Mouse (Mus musculus) erythroid progenitor cell, adult 5-6 weeks (primary cell): ENCODE results near the gene Mtrf1. TPM values are rescaled to one million over a fixed set of nuclear protein-coding genes. Genes with fewer than 3 reads are reported as not detected.

Experiments
- ATAC-seq: replicated peaks from 2 replicates; pipeline ENCODE4 v1.8.0; 2016; ENCODE audit warnings: moderate number of reproducible peaks, mild to moderate bottlenecking, moderate TSS enrichment, inconsistent platforms; ENCODE audit not compliant: poor library complexity, low FRiP score, severe bottlenecking
- total RNA-seq, 2 experiments: library from RNA; stranded (forward) in 1 of 2; stranded (reverse) in 1 of 2; fragments of 150-400 nt in 1 of 2; fragments of 186-747, 209-891 nt in 1 of 2; gene quantifications; 2 replicates each; pipeline versions ENCODE4 v1.2.3 to v1.2.4; 2015 to 2017; ENCODE audit warnings: low replicate concordance in 2 of 2

The Mtrf1 gene
- total RNA-seq (2015; ENCODE audit: low replicate concordance): 0.72 and 2.1 TPM in 2 replicates
- total RNA-seq (2017; ENCODE audit: low replicate concordance): 0.91 and 1.0 TPM in 2 replicates

DNA sequence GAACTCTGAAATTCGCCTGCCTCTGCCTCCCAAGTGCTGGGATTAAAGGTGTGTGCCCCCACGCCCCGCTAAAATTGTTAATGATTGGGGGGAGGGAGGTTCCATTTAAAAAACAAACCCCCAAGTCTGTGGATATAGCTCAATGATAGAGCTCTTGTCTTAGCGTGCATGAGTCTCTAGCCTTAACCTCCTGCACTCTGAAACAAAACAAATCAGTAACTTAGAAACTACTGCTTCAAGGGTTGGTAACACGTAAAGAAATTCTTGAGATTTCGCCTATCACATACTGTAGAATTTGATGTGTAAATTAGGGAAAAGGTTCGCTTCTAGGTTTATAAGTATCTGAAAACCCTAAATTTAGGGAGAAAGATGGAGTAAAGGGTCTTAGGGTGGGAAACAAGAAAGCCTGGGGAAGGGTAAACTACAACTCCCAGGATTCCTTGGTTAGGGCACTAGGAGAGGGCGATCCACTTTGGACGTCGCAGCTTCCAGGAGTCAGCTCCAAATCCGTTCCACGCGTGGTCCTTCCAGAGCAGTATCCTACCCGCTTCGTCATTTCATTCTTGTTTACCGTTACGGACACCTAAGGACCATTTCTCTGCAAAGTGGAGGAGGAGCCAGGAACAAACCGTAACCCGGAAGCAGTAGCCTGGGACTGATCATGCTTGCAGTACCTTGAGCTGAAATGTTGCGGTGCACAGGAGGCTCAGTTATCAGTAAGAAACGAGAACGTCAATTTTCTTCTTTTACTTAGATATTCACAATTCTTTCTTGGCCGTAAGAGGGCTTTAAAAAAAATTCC lies at the start of gene Mtrf1:
Gene Mtrf1, plus strand, starts transcription at position 452 of the 802 bp plus-strand sequence.
- peak; percentile 94 for ATAC-seq

DNA sequence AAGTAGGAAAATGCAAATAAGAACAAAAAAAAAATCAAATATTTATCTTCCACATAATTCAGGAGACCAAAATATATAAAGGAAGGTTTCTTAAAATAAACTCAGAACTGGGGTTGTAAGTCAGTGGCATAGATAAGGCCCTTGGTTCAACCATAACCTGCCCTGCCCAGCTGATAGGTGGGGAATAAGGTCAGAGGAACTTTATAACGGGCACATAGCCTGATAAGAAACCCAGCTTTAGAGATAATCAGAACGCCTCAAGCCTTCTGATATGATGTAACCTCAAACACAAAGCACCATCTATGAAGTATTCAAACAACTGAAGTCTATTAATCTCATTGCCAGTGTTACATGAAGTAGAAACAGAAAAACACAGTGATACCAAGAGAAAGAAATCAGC lies 39.5 kb upstream of the Mtrf1 start:
- ATAC-seq: no peak

DNA sequence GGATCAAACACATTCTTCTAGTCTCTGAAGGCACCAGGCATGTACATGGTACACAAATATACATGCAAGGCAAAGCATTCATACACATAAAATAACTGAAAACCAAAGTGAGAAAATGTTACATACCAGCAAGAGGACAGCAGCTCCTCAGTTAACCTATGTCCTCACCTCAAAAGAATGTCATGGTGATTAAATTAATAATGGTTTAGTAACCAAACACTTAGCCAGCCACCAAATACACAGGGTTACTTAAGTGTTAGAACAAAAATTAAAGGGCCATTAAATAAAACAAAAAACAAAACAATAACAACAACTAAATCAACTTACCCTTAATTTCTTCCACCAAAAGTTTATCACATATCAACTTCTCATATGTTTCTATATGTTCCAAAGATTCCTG lies 20.5 kb upstream of the Mtrf1 start:
- no peak for ATAC-seq

- ATAC-seq: peak; percentile 85
Measured at GRCm38 (mm10) chr14:79383120-79383519, 14.5 kb upstream of the Mtrf1 start.

- no peak for ATAC-seq
Measured at GRCm38 (mm10) chr14:79388304-79388703, 9.3 kb upstream of the Mtrf1 start.

DNA sequence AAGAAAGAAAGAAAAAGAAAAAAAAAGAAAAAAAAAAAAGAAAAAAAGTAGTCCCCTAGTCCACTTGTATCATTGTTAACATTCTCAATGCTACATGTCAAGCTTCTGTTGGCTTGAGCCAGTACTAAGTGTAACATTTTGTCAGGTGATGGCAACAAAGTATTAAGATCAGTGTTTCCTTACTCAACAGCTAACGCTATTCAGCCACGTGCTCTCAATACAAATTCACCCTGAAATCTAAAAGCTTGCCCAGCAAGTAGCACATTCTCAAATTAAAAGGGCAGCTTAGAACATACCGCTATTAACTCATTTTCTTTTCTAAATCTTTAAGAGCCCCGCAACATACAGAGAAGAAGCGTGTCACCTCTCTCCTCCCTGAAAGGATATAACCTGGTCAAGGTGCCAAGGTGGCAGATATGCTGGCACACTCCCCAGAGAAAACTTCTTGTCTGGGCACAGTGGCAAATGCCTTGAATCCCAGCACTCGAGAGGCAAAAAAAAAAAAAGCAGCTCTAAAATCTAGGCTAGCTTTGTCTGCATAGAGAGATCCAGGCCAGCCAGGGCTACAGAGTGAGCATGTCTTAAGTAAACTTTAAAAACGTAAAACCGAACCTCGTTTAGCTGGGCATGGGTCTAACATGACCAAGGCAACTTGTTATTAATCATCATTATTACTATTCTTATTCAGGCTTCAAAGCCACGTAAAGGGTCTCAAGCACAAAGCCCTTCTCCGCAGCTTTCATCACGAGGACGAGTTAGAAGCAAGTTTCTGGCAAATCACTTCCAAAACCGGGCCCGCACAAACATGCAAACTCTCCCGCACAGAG lies 7.9 kb upstream of the Mtrf1 start:
- peak; percentile 32 for ATAC-seq

DNA sequence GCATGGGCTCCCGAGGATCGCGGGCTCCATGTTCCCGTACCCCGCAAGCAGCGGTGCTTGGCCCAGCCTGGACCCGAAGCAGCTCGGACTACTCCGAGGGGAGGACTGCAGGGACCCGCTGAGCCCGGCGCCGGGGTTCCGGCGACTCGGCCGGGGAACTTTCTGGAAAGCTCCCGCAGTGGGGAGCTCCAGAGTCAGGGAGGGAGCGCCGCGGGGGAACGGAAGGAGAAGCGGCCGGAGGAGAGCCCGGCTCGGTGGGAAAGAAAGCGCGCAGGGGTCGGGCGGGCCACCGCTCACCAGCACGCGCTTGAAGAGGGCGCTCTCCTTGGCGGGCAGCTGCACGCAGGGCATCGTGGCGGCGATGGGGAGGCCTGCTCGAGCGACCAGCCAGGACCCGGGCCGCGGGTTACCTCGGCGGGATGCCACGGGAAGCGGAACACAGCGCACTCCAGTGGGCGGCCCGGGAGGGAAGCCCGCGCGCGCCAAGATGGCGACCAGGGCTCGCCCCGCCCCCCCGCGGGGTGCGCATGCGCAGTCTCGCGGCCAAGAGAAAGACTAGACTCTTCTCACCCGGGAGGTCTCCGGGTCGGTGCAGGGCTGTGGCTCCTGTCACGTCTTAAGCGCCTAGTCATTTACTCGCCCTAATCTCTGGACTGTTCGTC lies 7.2 kb upstream of the Mtrf1 start, which contains the start of gene Naa16:
Gene Naa16, minus strand, starts transcription at position 514 of the 662 bp plus-strand sequence.
- ATAC-seq: peak; percentile 89

GRCm38 (mm10) chr14:79393289-79393688 lies 4.3 kb upstream of the Mtrf1 start:
- ATAC-seq: no peak

DNA sequence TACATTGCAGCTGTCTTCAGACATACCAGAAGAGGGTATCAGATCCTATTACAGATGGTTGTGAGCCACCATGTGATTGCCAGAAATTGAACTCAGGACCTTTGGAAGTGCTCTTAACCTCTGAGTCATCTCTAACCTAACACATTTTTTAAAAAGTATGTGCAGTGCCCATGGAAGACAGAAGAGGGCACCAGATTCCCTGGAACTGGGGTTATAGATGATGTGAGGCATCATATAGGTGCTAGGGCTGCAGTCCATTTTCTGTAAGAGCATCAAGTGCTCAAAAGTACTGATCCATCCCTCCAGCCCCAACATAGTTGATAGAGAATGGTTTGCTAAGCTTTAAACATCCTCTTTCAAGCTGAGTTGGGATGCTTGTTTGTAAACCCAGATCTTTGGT lies 3.0 kb upstream of the Mtrf1 start:
- no peak for ATAC-seq

- ATAC-seq: no peak
Measured at GRCm38 (mm10) chr14:79407641-79408040, 10.1 kb downstream of the Mtrf1 start.

- ATAC-seq: 0 out of 2 replicates have a peak, but pooled peaks have one; percentile 34
Measured at GRCm38 (mm10) chr14:79409278-79409830, 11.8 kb downstream of the Mtrf1 start.

DNA sequence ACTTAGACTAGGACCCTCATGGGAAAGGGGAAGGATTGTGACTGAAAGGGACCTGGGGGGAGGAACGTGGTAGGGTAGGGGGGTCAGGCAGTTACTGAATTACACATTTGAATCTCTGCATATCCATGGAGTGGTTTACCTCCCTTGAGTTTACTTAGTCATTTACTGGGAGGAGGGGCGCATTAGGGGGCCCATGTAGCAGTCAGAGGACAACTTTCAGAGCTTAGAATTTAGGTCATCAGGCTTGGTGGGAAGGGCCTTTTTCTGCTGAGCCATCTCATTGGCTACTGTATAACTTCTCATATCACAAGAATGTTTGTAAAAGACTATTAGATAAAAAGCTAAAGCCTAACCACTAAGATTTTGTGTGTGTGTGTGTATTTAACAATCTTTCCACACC lies 13.1 kb downstream of the Mtrf1 start:
- ATAC-seq: no peak

DNA sequence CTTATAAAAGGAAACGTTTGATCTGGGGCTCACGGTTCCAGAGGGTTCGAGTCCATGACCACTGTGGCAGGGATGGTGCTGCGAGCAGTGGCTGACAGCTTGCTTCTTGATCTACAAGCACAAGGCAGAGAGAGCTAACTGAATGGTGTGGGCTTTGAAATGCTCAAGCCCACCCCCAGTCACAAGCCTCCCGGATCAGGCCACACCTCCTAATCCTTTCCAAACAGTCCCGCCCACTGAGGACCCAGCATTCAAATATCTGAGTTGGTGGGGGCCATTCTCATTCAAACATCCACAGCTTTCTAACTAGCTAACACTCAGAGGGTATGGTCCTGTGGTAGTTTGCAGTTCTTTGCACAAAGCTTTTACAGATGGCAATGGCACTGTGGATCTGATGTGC lies 15.5 kb downstream of the Mtrf1 start:
- no peak for ATAC-seq

DNA sequence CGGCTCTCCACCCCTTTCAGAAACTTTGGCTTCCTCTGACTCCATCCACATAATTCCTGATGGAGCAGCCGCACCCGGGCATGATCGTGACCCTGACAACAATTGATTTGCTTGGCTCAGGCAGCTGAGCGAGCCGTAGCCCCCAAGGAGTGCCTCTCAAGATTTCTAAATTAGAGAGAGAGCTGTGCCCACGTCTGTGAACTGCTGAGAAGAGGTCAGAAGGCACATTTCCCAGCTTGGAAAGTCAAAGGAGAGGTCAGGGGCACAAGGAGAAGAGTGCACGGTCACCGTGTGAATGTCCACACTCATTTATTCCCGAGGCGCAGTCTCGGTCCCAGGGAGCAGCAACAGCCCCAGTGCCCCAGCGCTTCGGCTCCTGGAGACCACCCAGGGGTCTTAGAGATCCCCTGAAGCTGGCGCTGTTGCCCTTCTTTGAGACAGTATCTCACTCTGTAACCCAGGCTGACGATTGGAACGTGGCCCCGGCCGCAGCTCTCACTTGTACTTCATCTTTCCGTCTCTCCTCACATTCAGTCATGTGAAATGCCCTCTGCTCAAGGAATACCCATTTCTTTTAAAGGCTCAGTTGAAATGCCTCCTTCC lies 22.6 kb downstream of the Mtrf1 start:
- no peak for ATAC-seq

DNA sequence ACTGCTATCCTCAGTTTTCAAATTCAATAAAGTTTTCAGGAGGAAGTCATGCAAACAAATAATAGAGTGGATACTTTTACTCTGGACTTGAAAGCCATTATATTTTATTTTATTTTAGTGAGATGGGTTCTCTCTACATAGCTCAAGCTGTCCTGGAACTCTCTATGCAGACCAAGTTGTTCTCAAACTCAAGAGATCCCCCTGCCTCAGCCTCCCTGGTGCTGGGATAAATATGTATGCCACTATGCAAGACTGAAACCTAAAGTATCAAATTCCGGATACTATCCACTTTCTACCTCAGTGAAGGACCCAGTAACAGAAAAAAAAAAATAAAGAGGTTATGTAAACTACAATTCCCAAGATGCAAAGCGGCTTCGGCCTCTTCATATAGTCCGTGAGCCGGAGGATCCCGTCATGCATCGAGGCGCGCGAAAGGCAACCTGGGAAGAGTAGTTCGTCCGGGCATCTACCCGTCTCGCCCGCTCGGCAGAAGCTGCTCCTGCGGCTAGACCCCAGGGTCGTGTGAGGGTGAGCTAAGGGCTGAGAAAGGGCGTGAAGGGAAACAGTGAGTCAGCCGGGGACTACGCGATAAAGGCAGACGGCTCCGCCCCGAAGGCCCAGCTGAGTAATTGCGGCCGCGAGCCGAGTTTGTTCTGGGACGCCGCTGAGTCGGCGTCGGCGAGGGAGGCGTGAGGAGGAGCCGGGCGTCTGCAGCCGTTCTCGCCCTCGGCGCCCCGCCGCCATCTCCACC lies 28.6 kb downstream of the Mtrf1 start, which contains the start of gene Kbtbd7:
Gene Kbtbd7, plus strand, starts transcription at position 533 of the 751 bp plus-strand sequence.
- peak; percentile 97 for ATAC-seq

DNA sequence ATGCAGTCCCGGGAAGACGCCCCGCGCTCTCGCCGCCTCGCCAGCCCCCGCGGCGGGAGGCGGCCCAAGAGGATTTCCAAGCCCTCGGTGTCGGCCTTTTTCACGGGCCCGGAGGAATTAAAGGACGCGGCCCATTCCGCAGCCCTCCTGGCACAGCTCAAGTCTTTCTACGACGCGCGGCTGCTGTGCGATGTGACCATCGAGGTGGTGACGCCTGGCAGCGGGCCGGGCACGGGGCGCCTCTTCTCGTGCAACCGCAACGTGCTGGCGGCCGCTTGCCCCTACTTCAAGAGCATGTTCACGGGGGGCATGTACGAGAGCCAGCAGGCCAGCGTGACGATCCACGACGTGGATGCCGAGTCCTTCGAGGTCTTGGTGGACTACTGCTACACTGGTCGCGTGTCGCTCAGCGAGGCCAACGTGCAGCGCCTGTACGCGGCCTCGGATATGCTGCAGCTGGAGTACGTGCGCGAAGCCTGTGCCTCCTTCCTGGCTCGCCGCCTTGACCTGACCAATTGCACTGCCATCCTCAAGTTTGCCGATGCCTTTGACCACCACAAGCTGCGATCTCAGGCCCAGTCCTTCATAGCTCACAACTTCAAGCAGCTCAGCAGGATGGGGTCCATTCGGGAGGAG lies 29.3 kb downstream of the Mtrf1 start:
- peak; percentile 50 for ATAC-seq

DNA sequence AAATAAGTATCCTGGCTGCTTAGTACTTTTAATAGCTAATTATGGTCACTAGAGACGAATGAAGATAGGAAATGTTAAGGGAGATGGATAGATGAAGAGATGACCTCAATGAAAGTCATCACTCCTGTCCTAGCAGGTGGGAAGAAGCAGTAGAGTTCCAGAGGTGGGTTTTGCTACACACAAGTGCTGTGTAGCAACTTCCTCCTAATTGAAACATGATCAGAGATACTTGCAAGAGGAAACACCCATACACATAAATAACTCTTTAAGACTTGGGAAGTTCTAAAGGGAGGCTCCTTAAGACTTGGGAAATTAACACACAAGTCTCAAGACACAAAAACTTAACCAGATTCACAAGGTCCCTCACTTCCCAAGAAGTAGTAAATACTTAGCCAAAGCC lies 36.5 kb downstream of the Mtrf1 start:
- no peak for ATAC-seq

- ATAC-seq: peak; percentile 96
Measured at GRCm38 (mm10) chr14:79440655-79441054, 43.1 kb downstream of the Mtrf1 start.
